Mouse (Mus musculus) CD4-positive helper T cell, adult 2 months (primary cell): ENCODE results near the gene Gpc6.

Experiments used
- DNase-seq: peaks from one replicate; pipeline ENCODE4 v3.0.0-alpha.2; 2012; ENCODE audit warnings: low read depth, missing footprints, low spot score

The Gpc6 gene

DNA sequence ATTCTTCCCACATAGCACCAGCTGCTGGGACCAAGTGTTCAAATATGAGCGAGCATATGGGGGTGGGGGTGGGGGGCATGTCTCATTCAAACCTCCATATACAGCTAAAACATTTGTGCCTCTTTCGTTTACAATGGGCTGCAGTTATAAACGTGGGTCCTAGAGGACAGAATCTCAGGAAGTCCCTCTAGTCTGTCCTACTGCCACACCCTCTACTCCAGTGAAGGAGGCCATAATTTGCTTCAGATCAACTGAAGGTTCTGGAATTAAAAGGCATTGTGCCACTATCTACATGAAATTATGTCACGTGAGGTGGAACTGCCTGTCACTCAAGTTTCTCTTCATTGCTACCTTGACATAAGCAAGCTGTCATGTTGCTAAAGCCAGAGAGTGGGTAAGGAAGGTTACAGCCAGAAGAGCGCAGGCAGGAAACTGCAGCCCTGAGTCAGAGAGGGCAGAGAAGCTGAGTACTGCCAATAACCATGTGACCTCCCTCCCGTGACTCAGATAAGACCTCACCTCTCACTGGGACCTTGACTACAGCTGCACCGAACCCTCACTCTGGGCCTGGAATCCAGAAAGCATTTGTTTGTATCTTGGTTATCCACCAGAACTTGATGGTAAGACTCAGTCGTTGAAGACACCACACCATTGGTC lies 1067.6 kb downstream of the Gpc6 start:
- no peak for DNase-seq

DNA sequence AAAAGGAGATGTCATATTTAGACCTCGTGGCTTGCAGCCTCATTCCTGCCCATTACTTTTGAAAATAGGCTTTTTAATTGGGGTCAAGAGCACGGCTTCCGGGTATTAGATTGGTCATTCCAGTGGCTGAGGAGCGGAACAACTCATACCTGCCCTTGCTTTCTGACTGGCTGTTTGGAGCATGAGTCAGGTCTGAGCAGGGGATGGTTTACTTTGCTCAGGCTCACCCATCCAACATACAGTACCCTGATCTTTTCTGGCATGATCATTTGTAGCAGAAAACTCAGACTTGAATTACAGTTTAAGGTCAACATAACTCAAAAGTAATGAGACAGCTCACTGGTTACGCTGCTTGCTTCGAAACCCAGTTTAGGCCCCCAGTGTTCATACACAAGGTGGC lies 1068.7 kb downstream of the Gpc6 start:
- no peak for DNase-seq

- no peak for DNase-seq
Observed at GRCm38 (mm10) chr14:118004434-118004833, 1079.3 kb downstream of the Gpc6 start.

- DNase-seq, result no peak
Observed at GRCm38 (mm10) chr14:118005697-118006096, 1080.6 kb downstream of the Gpc6 start.

- no peak for DNase-seq
Observed at GRCm38 (mm10) chr14:118009541-118009940, 1084.4 kb downstream of the Gpc6 start.

GRCm38 (mm10) chr14:118013237-118013636 lies 1088.1 kb downstream of the Gpc6 start:
- no peak for DNase-seq

DNA sequence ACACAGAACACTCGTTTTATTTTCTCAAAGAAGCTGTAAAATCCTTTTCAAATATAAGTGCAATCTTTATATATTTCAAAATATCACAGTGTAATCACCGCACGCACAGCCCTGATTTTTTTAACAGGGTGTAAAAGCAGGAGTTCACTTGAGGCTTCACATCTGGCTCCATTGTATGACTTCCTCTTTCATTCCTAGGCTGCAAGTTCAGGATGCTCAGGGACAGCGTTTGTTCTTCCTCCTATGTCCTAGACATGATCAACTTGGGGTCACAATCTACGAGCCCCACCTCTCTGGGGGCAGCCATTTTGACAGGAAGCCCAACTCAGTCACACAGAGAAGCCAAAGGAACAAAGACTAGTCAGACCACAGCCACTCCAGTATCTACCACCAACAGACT lies 1094.2 kb downstream of the Gpc6 start:
- DNase-seq, result no peak

DNA sequence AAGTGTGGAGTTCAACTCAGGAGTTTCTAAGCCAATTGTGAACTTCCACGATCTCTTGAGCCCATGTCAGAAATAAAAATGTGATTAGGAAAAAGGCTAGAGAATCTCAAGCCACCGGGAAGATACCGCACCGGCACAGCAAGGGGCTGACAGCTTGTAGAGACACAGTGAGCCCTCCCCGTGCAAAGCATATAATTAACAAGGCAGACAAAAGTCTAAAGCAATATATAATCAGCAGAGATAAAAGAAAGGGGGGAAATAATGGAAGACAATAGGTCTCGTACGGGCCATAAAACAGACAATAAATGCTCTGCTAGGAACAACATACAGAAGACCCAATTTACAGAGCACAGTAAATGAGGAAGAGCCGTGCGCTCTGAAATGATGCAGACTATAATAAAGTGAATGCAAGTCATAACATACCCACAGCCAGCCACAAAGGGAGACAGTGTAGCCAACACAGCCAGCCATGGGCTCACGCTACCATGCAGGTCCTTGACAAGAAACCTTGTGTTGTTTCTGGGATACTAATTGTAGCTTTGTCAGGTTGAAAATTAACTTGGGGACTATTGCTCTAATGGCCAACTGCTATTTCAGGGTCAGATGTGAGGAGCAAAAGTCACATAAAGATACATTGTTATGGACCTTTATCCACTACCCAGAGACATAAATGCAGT lies 1096.9 kb downstream of the Gpc6 start:
- DNase-seq, result no peak
